Mouse (Mus musculus) liver, embryonic 15.5 days (tissue): ENCODE data around the gene Ecm2. TPM values are rescaled to one million over a fixed set of nuclear protein-coding genes. Genes with fewer than 3 reads are reported as not detected.
A peak's percentile ranks its signal among the peaks of the same experiment; 100 is the strongest.

Experiments used
- ATAC-seq: fragments of 200-750 bp; cut with Nextera tagmentation; 2 replicates; pipeline ENCODE4 v1.8.0; 2017; ENCODE audit warnings: moderate number of reproducible peaks, mild to moderate bottlenecking, moderate library complexity; ENCODE audit not compliant: insufficient read depth
- H3K27ac ChIP-seq: fragments of 300-500 bp; sonication (generic); replicated peaks from 2 replicates; pipeline ENCODE4 v1.5.1; 2015; ENCODE audit warnings: mild to moderate bottlenecking, inconsistent platforms
- H3K27me3 ChIP-seq: fragments of 300-500 bp; sonication (generic); 2 replicates; pipeline ENCODE4 v1.6.1; 2015; ENCODE audit warnings: mild to moderate bottlenecking, inconsistent platforms
- H3K36me3 ChIP-seq: fragments of 300-500 bp; sonication (generic); replicated peaks from 2 replicates; pipeline ENCODE4 v1.6.1; 2015; ENCODE audit warnings: moderate library complexity, mild to moderate bottlenecking, inconsistent platforms
- H3K4me1 ChIP-seq: fragments of 300-500 bp; sonication (generic); replicated peaks from 2 replicates; pipeline ENCODE4 v1.6.1; 2015; ENCODE audit warnings: inconsistent platforms
- H3K4me2 ChIP-seq: fragments of 300-500 bp; sonication (generic); 2 replicates; pipeline ENCODE4 v1.6.1; 2015; ENCODE audit warnings: moderate library complexity, mild to moderate bottlenecking, inconsistent platforms
- H3K4me3 ChIP-seq: fragments of 300-500 bp; sonication (generic); replicated peaks from 2 replicates; pipeline ENCODE4 v1.5.1; 2015; ENCODE audit warnings: mild to moderate bottlenecking, inconsistent platforms
- H3K9ac ChIP-seq: fragments of 300-500 bp; sonication (generic); 2 replicates; pipeline ENCODE4 v1.6.1; 2015; ENCODE audit warnings: moderate library complexity, mild to moderate bottlenecking, inconsistent platforms
- H3K9me3 ChIP-seq: fragments of 300-500 bp; sonication (generic); replicated peaks from 2 replicates; pipeline ENCODE4 v1.6.1; 2016; ENCODE audit warnings: inconsistent platforms
- WGBS: fragments of 180-500 bp; shearing (Covaris S2); methylation state at CpG from one replicate; pipeline ENCODE4 v1.1.7; 2015; ENCODE audit warnings: mixed read lengths; ENCODE audit not compliant: insufficient replicate concordance; 5-methylcytosine and 5-hydroxymethylcytosine counted together
- polyA plus RNA-seq: library from polyadenylated mRNA; unstranded; fragments of >200 nt; fragmentation: Nextera tagmentation; extraction: Ambion mirVana; gene quantifications from 2 replicates; pipeline ENCODE4 v1.2.1, GENCODE M21; 2015

The Ecm2 gene
- 0.24 and 0.50 TPM in 2 replicates for polyA plus RNA-seq

DNA sequence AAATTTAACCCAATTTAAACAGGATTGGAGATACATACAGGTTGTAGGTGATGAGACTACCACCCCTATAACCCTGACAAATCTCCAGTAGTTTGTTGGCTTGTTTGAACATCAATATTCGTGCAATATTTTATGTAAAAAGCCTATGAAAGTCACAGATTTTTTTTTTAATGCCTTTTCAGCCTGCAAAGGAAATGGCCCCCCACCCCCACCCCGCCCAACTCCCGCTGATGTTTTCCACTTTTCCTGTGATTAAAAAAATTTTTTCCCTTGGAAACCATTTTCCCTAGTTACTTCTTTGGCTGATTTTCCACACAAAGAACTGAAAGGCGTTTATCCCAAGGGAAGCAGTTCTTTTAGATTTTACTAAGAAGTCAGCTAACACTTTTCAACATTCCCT lies at the start of gene Ecm2:
TSS of gene Ecm2 (plus strand) at position 301 of the 400 bp plus-strand sequence.
- Histone ChIP-seq H3K4me1 (no peaks in the 10 kb centered on the region), H3K27ac (no peak within 1 kb of the TSS), H3K9ac (no peak within 1 kb of the TSS), H3K9me3 (no peaks in the 10 kb centered on the region), H3K27me3 (no peaks in the 10 kb centered on the region), H3K4me3 (no peak within 1 kb of the TSS), H3K36me3 (no peaks in the 10 kb centered on the region), H3K4me2 (no peak within 1 kb of the TSS)
- 61% methylated on average over 4 of the region's 4 CpGs for WGBS
- no peak for ATAC-seq

DNA sequence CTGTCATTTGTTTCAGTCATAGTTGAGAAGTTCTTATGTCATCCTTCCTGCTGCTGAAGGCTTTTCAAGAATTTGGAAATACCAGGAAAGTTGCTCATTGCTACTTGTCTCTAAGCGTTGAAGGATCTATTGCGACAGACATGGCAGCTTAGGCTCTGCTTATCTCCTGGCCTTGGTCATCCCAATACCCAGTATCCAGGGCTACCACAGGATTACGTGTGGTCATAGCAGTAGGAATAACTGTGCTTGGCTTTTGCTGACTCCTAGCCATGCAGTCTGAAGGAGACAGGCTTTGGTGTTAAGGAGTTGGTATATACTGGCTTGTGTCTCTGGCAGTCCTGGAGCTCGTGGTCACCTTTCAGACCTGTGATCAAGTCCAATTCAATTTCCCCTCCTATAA lies 44.3 kb upstream of the Ecm2 start:
- no peaks in the 10 kb centered on the region for H3K9me3 ChIP-seq
- peaks cover 67% of the 10 kb centered on the region for H3K36me3 ChIP-seq
- no peak overlapping the region for H3K4me2 ChIP-seq
- no peak overlapping the region for H3K27ac ChIP-seq
- H3K9ac ChIP-seq: no peak overlapping the region
- ATAC-seq: no peak
- WGBS: 71% methylated on average over 4 of the region's 4 CpGs
- no peaks in the 10 kb centered on the region for H3K4me1 ChIP-seq
- no peak overlapping the region for H3K4me3 ChIP-seq
- H3K27me3 ChIP-seq: no peaks in the 10 kb centered on the region

DNA sequence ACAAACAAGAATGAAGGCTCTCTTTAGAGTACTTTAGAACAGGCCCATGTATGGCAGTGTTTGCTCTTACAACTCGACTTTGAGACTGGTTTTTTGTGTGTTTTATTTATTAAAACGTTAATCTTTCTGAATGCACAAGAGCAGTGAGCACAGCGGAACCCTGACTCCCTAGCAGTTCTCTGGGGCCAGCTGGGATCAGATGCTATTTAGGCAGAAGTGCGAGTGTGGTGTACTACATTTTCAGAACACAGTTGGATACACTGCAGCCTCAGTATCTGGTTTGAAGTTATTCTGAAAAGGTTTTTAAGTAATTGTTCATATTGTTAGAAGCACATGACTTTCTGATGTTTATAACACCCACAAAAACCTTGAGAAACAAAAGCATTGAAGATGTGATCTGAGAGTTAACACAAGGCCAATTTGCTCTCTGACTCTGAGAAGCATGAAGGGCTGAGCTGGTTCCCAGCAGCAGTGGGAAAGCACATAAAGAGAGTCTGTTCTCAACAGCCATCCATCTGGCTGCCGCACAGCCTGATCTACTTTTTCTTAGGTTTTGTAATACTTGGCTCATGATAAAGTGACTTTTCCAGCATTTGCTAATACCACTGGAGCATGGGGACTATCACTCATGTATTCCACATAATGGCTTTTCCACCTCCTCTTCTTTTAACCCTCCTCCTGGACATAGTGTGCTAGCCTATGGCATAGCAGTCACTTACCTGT lies 43.8 kb upstream of the Ecm2 start:
- Histone ChIP-seq H3K27ac (no peak overlapping the region), H3K36me3 (peaks cover 72% of the 10 kb centered on the region)
- ATAC-seq: no peak

DNA sequence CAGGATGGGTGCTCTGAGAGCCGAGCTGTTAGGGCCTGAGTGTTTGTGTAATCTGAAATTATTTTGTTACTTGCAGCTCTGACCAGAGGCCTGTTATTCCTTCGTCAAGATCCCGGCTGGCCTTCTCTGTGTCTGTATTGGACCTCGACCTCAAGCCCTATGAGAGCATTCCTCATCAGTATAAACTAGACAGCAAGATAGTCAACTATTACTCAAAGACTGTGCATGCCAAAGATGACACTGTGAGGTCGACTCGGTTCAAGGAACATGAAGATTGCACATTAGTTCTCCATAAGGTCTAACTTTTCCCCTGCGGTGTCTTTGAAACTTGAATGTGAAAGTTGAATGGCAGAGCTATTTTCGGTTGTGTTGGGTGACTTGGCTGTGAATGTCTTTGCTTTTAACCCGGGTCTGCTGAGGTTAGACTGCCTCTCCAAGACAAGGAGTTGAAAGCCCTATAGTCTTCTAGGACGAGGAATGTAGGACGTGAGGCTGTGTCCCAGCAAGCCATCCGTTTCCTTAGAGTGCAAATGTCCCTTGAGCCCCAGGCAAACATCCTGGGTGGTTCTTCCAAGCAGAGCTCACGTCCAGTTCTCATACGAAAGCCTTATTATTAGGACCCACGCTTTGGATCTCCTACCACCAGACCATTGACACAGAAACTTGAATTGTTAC lies 43.0 kb upstream of the Ecm2 start:
- Histone ChIP-seq H3K27ac (no peak overlapping the region), H3K27me3 (no peaks in the 10 kb centered on the region), H3K9me3 (no peaks in the 10 kb centered on the region), H3K9ac (no peak overlapping the region), H3K4me1 (peaks cover 5% of the 10 kb centered on the region; the same call in 1 of the 2 replicates), H3K4me2 (no peak overlapping the region), H3K4me3 (no peak overlapping the region), H3K36me3 (peaks cover 73% of the 10 kb centered on the region)
- WGBS: 79% methylated on average over 15 of the region's 15 CpGs
- ATAC-seq: no peak

More for the DNA sequence above, 43.8 kb upstream of the Ecm2 start:
- no peak overlapping the region for H3K4me3 ChIP-seq
- H3K9me3 ChIP-seq: no peaks in the 10 kb centered on the region
- H3K4me1 ChIP-seq: peaks cover 3% of the 10 kb centered on the region; the same call in 1 of the 2 replicates
- 73% methylated on average over 5 of the region's 5 CpGs for WGBS
- no peak overlapping the region for H3K9ac ChIP-seq
- no peak overlapping the region for H3K4me2 ChIP-seq
- no peaks in the 10 kb centered on the region for H3K27me3 ChIP-seq

DNA sequence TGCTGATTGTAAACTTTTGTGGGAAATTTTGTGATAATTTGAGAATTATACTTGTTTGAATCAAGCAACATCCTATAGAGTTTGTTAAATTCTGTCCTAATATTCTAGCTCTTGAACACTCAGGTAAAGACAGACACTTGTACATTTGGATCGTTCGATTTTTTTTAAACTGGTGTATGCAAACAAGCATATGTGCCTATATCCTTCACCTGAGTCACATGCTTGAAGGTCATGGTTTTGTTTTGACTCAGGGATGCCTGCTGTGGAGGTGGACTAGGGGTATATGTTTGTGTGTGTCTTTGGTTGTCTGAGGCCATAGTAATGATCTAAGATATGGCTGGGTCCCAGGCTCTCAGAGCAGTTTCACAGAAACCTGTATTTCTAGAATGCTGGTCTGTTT lies 41.7 kb upstream of the Ecm2 start:
- no peak for ATAC-seq
- H3K27me3 ChIP-seq: no peaks in the 10 kb centered on the region
- H3K4me3 ChIP-seq: no peak overlapping the region
- 84% methylated on average over 2 of the region's 2 CpGs for WGBS
- peaks cover 5% of the 10 kb centered on the region; the same call in 1 of the 2 replicates for H3K4me1 ChIP-seq
- no peak overlapping the region for H3K27ac ChIP-seq
- H3K9me3 ChIP-seq: no peaks in the 10 kb centered on the region
- H3K36me3 ChIP-seq: peaks cover 64% of the 10 kb centered on the region
- H3K4me2 ChIP-seq: no peak overlapping the region
- H3K9ac ChIP-seq: no peak overlapping the region

DNA sequence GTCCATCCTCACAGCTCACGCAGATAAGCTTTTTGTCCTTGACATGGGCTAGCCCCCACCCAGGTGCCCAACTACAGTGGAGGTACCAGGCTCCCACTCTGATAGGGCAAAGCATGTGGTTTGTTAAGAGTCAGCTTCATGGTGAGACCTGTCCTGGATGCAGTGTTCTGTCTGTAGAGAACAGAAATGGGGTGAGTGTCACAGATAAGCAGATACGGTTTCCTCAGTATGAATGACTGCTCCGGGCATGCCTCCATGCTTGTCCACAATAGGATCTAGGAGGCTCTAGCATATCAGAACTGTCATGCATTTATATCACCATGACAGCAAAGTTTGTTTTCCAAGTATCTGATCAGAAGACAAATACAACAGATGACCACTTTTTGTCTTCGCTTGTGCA lies 38.7 kb upstream of the Ecm2 start:
- 47% methylated on average over 4 of the region's 4 CpGs for WGBS
- Histone ChIP-seq H3K9ac (no peak overlapping the region), H3K4me3 (no peak overlapping the region), H3K36me3 (peaks cover 45% of the 10 kb centered on the region), H3K27ac (no peak overlapping the region), H3K4me2 (no peak overlapping the region), H3K27me3 (no peaks in the 10 kb centered on the region), H3K4me1 (peaks cover 5% of the 10 kb centered on the region; the same call in 1 of the 2 replicates), H3K9me3 (no peaks in the 10 kb centered on the region)
- peak; percentile 83 for ATAC-seq

DNA sequence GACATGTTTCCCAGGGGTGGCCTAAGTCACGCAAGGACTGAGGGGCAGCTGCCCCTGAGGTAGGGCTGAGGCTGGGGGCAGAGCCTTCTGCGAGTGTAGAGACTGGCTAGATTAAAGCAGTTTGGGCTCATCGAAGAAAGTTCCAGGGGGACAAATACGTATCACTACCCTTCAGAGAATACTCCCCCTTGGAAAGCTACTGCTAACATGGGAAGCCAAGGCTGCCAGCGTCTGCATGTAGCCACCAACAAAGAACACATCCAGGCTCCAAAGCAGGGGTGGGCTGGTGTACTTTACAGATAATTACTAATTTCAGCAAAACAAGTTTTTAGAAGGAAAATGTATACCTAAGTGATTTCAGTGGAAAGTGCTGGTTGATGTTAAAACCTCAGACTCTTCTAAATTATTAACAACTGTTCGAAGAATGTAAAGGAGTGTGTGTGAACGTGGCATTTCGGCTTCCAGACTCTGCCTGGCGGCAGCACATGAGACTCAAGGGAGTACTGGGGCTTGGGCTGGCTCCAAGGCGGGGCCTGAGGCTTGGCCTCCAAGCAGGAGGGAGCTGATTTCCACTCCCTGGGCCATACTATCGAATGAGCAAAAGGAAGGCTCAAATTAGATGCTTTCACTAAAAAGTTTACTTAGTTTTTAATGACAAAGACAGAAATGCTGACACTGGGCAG lies 38.1 kb upstream of the Ecm2 start:
- 73% methylated on average over 11 of the region's 11 CpGs for WGBS
- H3K27ac ChIP-seq: no peak overlapping the region
- no peaks in the 10 kb centered on the region for H3K9me3 ChIP-seq

DNA sequence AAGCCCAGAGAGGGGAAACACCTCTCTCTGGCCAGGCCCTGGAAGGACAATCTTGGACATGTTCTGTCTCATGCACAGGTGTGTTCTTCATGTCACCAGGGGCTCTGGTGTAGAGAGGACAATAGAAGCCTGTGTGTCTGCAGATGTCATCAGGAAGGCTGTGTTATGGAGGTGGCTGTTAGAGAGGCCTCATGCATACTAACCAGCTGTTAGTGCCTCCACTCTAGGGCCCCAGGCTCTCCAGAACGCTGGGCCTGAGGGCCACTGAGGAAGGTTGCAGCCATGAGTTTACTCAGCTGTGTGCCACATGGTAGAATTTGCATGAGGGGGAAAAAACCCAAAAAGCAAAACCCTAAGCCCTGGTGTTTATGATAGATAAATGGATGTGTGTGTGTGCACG lies 37.0 kb upstream of the Ecm2 start:
- no peak overlapping the region for H3K4me2 ChIP-seq
- H3K9ac ChIP-seq: no peak overlapping the region
- 61% methylated on average over 2 of the region's 2 CpGs for WGBS
- peaks cover 29% of the 10 kb centered on the region for H3K36me3 ChIP-seq
- H3K4me3 ChIP-seq: no peak overlapping the region
- ATAC-seq: no peak
- no peak overlapping the region for H3K27ac ChIP-seq
- peaks cover 15% of the 10 kb centered on the region; the same call in 1 of the 2 replicates for H3K4me1 ChIP-seq
- no peaks in the 10 kb centered on the region for H3K27me3 ChIP-seq
- no peaks in the 10 kb centered on the region for H3K9me3 ChIP-seq

More for the DNA sequence above, 38.1 kb upstream of the Ecm2 start:
- H3K4me2 ChIP-seq: no peak overlapping the region
- ATAC-seq: no peak
- H3K4me1 ChIP-seq: peaks cover 9% of the 10 kb centered on the region; the same call in 1 of the 2 replicates
- peaks cover 39% of the 10 kb centered on the region for H3K36me3 ChIP-seq
- H3K9ac ChIP-seq: no peak overlapping the region
- no peaks in the 10 kb centered on the region for H3K27me3 ChIP-seq
- no peak overlapping the region for H3K4me3 ChIP-seq

DNA sequence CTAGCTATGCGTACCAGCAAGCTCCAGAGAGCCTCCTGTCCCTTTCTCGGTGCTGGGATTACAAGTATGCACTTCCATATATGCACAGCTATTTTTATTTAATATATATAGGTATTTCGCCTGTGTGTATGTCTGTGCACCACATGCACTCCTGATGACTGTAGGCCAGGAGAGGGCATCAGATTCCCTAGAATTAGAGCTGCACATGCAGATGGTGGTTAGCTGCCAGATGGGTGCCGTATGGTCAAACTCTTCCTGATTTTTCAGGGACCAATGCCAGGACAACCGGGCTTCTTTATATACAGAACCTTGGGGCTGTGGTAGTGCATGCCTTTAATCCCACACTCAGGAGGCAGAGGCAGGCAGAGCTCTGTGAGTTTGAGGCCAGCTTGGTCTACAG lies 35.6 kb upstream of the Ecm2 start:
- Histone ChIP-seq H3K27me3 (no peaks in the 10 kb centered on the region), H3K4me3 (no peak overlapping the region), H3K4me1 (peaks cover 16% of the 10 kb centered on the region; the same call in 1 of the 2 replicates), H3K9me3 (no peaks in the 10 kb centered on the region), H3K36me3 (peaks cover 19% of the 10 kb centered on the region), H3K27ac (no peak overlapping the region), H3K4me2 (no peak overlapping the region), H3K9ac (no peak overlapping the region)
- ATAC-seq: no peak
- WGBS: 68% methylated on average over 5 of the region's 5 CpGs

DNA sequence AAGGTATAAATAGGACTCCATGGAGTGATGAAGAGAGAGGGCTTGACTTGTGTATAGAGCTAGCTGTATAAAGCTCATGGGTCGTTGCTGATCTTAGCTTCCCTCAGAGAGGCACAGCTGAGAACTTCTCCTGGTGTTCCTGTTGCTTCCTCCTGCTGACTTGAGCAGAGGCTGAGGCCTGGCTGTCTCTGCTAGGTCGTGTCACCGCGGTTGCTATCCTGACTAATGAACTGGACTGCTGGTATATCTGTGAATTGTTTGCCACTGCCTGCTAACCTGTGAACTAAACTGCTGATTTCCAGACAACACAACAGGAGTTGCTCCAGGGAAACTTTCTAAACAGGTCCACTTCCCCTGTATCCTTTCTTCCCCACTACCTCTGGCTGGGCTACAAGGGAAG lies 34.3 kb upstream of the Ecm2 start:
- Histone ChIP-seq H3K4me1 (peaks cover 16% of the 10 kb centered on the region; the same call in 1 of the 2 replicates), H3K27ac (no peak overlapping the region), H3K9me3 (no peaks in the 10 kb centered on the region), H3K36me3 (0 out of 2 replicates have a peak, but pooled peaks cover 5% of the 10 kb centered on the region), H3K4me2 (no peak overlapping the region), H3K9ac (no peak overlapping the region), H3K4me3 (no peak overlapping the region), H3K27me3 (no peaks in the 10 kb centered on the region)
- no peak for ATAC-seq
- 59% methylated on average over 4 of the region's 4 CpGs for WGBS

DNA sequence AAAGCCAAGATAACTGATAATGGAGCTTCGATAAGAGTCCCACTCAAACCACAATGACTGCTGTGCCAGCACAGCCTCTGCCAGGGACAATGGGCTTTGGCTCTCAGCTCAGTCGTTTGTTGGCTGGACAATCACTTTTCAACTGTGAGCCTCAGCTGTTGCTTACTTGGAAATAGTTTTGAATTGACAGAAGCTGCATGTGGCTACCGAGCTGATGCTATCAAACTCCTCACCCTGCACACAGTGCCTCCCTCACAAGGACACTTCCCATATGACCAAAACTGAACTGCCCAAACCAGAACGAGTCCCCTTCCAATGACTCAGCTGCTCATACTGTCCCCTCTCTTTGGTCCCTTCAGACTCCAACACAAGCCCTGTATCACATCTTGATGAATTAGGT lies 33.8 kb upstream of the Ecm2 start:
- H3K36me3 ChIP-seq: 0 out of 2 replicates have a peak, but pooled peaks cover under 1% of the 10 kb centered on the region
- no peak overlapping the region for H3K9ac ChIP-seq
- WGBS: 29% methylated on average over 4 of the region's 4 CpGs
- H3K4me2 ChIP-seq: no peak overlapping the region
- H3K4me3 ChIP-seq: no peak overlapping the region
- no peak overlapping the region for H3K27ac ChIP-seq
- no peaks in the 10 kb centered on the region for H3K9me3 ChIP-seq
- ATAC-seq: no peak
- no peaks in the 10 kb centered on the region for H3K27me3 ChIP-seq
- peaks cover 13% of the 10 kb centered on the region; the same call in 1 of the 2 replicates for H3K4me1 ChIP-seq
